Mouse (Mus musculus): ENCODE measurements around the gene Nxph1.

GRCm38 (mm10) chr6:8979237-8979871 is 31.1 kb downstream of the Nxph1 start:
- TF ChIP-seq POLR2A (IDR thresholded peaks at IDR 0.05; ENCODE audit: low read depth, low read length) (no peak), CTCF (IDR thresholded peaks at IDR 0.05; ENCODE audit: extremely low read depth, insufficient read length, insufficient replicate concordance, low read depth, low read length) (no peak)

Data from small intestine, adult 2 months (tissue).